Mouse (Mus musculus): ENCODE measurements around the gene Nrp1.

Nrp1 gene

GRCm38 (mm10) chr8:128471186-128471585 lies 112.8 kb downstream of the Nrp1 start:
- DNase-seq, result no peak

GRCm38 (mm10) chr8:128472871-128473270 lies 114.5 kb downstream of the Nrp1 start:
- no peak for DNase-seq

GRCm38 (mm10) chr8:128473456-128474239 lies 115.2 kb downstream of the Nrp1 start:
- DNase-seq, result no peak

GRCm38 (mm10) chr8:128474614-128475013 lies 116.2 kb downstream of the Nrp1 start:
- no peak for DNase-seq

GRCm38 (mm10) chr8:128476206-128476605 lies 117.8 kb downstream of the Nrp1 start:
- DNase-seq, result peak; percentile 38

- no peak for DNase-seq
Observed at GRCm38 (mm10) chr8:128478017-128478416, 119.6 kb downstream of the Nrp1 start.

GRCm38 (mm10) chr8:128479309-128480013 lies 121.1 kb downstream of the Nrp1 start:
- no peak for DNase-seq

- no peak for DNase-seq
Observed at GRCm38 (mm10) chr8:128480896-128481665, 122.7 kb downstream of the Nrp1 start.

GRCm38 (mm10) chr8:128483344-128483743 lies 124.9 kb downstream of the Nrp1 start:
- DNase-seq, result no peak

GRCm38 (mm10) chr8:128484720-128485124 lies 126.3 kb downstream of the Nrp1 start:
- DNase-seq, result no peak

GRCm38 (mm10) chr8:128486043-128486442 lies 127.6 kb downstream of the Nrp1 start:
- DNase-seq, result no peak

GRCm38 (mm10) chr8:128487966-128488931 lies 129.8 kb downstream of the Nrp1 start:
- no peak for DNase-seq

GRCm38 (mm10) chr8:128489351-128489750 lies 130.9 kb downstream of the Nrp1 start:
- no peak for DNase-seq

GRCm38 (mm10) chr8:128491126-128492067 lies 133.0 kb downstream of the Nrp1 start:
- DNase-seq, result peak; percentile 21

- DNase-seq, result no peak
Observed at GRCm38 (mm10) chr8:128493801-128494200, 135.4 kb downstream of the Nrp1 start.

GRCm38 (mm10) chr8:128498836-128499235 lies 140.4 kb downstream of the Nrp1 start:
- no peak for DNase-seq

- DNase-seq, result no peak
Observed at GRCm38 (mm10) chr8:128504136-128504829, 145.9 kb downstream of the Nrp1 start.

- DNase-seq, result no peak
Observed at GRCm38 (mm10) chr8:128505866-128506265, 147.5 kb downstream of the Nrp1 start.

GRCm38 (mm10) chr8:128508723-128509122 lies 150.3 kb downstream of the Nrp1 start:
- DNase-seq, result peak; percentile 11

- no peak for DNase-seq
Observed at GRCm38 (mm10) chr8:128511021-128511420, 152.6 kb downstream of the Nrp1 start.
